Mouse (Mus musculus): ENCODE measurements at regions not wholly inside any gene's neighbourhood (a gene's known extent, or its start where the extent isn't known, plus 50 kb on each side); places are given as distances from the start of the nearest gene placed in this dataset.

DNA sequence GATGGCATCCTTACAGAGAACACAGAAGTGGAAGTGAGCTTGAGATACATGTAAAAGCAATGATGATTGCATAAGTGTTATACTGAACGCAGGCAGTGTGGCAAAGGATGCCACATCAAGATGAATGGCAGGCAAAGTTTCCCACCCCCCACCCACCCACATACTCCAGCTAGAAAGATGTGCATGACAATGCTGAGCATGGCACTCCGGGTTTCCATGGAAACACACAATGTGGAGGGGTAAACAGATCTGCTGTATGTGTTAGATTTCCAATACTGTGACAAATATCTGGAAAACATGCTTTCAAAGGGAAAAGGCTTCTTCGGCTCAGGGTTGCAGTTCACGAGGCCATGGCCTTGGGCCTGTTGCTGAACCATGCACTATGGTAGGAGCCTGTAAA lies 86.5 kb upstream of the Kdm8 start:
- H3K4me2 ChIP-seq (ENCODE audit: low read length) = no peak overlapping the region
- no peaks in the 10 kb centered on the region for H3K27me3 ChIP-seq (replicated peaks; ENCODE audit: control insufficient read depth, insufficient read depth, low read length)
- no peak for ATAC-seq (replicated peaks; ENCODE audit: low FRiP score, low TSS enrichment, low read depth)
- H3K9ac ChIP-seq (ENCODE audit: low read length) = no peak overlapping the region
- peaks cover 7% of the 10 kb centered on the region; the same call in 1 of the 2 replicates for H3K4me1 ChIP-seq (replicated peaks; ENCODE audit: control insufficient read depth, insufficient read depth, low read length)
- no peaks in the 10 kb centered on the region for H3K9me3 ChIP-seq (ENCODE audit: control insufficient read depth, low read length)
- H3K4me3 ChIP-seq (ENCODE audit: low read depth, low read length) = no peak overlapping the region
- H3K36me3 ChIP-seq (ENCODE audit: control insufficient read depth, insufficient read depth, low read length) = no peaks in the 10 kb centered on the region
- 83% methylated on average over 4 of the region's 4 CpGs for WGBS
- no peak for DNase-seq (ENCODE audit: low spot score)
- H3K27ac ChIP-seq (ENCODE audit: low read depth) = no peak overlapping the region

DNA sequence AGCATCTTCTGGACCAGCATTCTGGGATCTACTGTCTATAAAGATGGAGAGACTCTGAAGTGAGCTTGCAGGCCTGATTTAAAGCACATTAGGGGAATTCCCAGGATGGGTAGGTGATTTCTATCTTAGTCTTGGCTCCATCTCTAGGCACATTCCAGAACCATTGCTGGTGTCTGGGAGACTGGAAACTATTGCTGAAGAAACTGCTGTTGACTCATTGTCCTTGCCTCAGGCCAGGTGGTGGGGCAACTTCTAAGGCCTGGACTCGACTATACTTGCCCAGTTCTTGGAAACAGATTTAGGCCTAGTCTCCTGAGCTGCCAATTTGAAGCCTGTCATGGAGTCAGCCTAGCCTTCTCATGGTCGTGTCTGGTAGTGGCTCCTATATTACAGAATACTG lies 61.5 kb upstream of the Kdm8 start:
- 68% methylated on average over 2 of the region's 2 CpGs for WGBS
- no peak overlapping the region for H3K4me2 ChIP-seq (ENCODE audit: low read length)
- no peak for DNase-seq (ENCODE audit: low spot score)

DNA sequence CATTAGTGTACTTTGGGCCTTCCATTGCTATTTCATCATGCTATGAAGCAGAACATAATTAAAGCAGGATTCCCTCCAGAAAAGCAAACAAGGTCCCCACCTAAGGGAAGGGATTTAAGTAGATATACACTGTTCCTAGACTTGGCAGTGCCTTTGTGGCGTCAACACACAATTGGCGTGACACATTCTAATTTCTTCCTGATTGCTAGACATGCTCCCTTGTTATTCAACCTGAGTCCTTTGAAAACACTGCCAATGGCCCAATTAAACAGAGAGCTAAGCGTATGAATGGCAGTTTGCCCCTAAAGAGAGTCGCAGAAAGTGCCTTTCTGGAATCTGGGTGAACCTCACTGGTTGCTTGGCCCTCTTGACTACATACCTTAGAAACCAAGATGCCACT lies 60.3 kb upstream of the Kdm8 start:
- Histone ChIP-seq H3K36me3 (ENCODE audit: control insufficient read depth, insufficient read depth, low read length) (no peaks in the 10 kb centered on the region), H3K9me3 (ENCODE audit: control insufficient read depth, low read length) (no peaks in the 10 kb centered on the region), H3K27ac (ENCODE audit: low read depth) (no peak overlapping the region), H3K9ac (ENCODE audit: low read length) (no peak overlapping the region), H3K4me2 (ENCODE audit: low read length) (no peak overlapping the region), H3K27me3 (replicated peaks; ENCODE audit: control insufficient read depth, insufficient read depth, low read length) (no peaks in the 10 kb centered on the region), H3K4me3 (ENCODE audit: low read depth, low read length) (no peak overlapping the region), H3K4me1 (replicated peaks; ENCODE audit: control insufficient read depth, insufficient read depth, low read length) (no peaks in the 10 kb centered on the region)
- ATAC-seq (replicated peaks; ENCODE audit: low FRiP score, low TSS enrichment, low read depth) (no peak), DNase-seq (ENCODE audit: low spot score) (no peak)
- WGBS = 87% methylated on average over 4 of the region's 4 CpGs

More for the DNA sequence above, 61.5 kb upstream of the Kdm8 start:
- Histone ChIP-seq H3K9ac (ENCODE audit: low read length) (no peak overlapping the region), H3K4me1 (replicated peaks; ENCODE audit: control insufficient read depth, insufficient read depth, low read length) (no peaks in the 10 kb centered on the region), H3K27ac (ENCODE audit: low read depth) (no peak overlapping the region), H3K36me3 (ENCODE audit: control insufficient read depth, insufficient read depth, low read length) (no peaks in the 10 kb centered on the region), H3K27me3 (replicated peaks; ENCODE audit: control insufficient read depth, insufficient read depth, low read length) (no peaks in the 10 kb centered on the region), H3K4me3 (ENCODE audit: low read depth, low read length) (no peak overlapping the region), H3K9me3 (ENCODE audit: control insufficient read depth, low read length) (no peaks in the 10 kb centered on the region)
- no peak for ATAC-seq (replicated peaks; ENCODE audit: low FRiP score, low TSS enrichment, low read depth)

DNA sequence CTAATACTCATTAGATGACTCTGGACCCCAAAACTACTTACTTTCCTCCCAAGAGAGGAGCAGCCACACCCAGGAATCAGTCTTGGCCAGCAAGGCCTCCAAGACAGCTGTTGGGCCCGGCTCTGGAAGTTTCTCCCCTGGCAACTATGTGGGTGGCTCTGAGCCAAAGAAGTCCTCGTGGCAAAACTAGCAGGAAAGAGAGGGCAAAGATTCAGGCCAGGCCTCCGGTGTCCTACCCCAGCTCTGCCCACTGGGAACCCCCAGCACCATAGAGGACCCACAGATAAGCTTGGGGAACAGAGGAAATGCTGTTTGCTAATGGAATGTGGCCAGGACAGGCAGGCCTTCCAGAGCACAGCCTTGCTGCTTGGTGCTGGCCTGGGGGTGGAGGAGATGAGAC lies 51.9 kb upstream of the Kdm8 start:
- Histone ChIP-seq H3K9me3 (ENCODE audit: control insufficient read depth, low read length) (no peaks in the 10 kb centered on the region), H3K4me2 (ENCODE audit: low read length) (no peak overlapping the region), H3K27ac (ENCODE audit: low read depth) (no peak overlapping the region), H3K27me3 (replicated peaks; ENCODE audit: control insufficient read depth, insufficient read depth, low read length) (no peaks in the 10 kb centered on the region), H3K36me3 (ENCODE audit: control insufficient read depth, insufficient read depth, low read length) (no peaks in the 10 kb centered on the region), H3K9ac (ENCODE audit: low read length) (no peak overlapping the region), H3K4me1 (replicated peaks; ENCODE audit: control insufficient read depth, insufficient read depth, low read length) (peaks cover 5% of the 10 kb centered on the region), H3K4me3 (ENCODE audit: low read depth, low read length) (no peak overlapping the region)
- DNase-seq (ENCODE audit: low spot score) (peak; percentile 52), ATAC-seq (replicated peaks; ENCODE audit: low FRiP score, low TSS enrichment, low read depth) (no peak)
- WGBS = 40% methylated on average over 3 of the region's 3 CpGs

DNA sequence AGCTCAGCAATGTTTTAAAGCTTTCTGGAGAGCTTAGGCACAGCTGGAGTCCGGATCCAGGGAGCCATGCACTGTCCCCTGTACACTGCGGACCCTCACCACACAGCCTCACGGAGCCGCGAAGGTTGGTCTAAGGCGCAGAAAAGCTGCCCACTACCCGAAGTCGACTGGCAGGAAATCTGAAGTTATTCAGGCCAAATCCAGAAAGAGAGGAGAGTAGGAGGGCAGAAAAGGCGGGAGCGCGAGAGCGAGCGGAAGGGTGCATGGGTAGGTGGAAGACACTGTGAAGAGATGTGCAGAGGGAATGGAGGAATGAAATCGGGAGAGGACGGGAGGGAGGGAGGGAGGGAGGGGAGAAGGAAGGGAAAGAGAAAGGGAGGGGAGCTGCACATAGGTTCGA lies 51.2 kb upstream of the Kdm8 start:
- DNase-seq (ENCODE audit: low spot score) = peak; percentile 80
- Histone ChIP-seq H3K4me2 (ENCODE audit: low read length) (peak overlapping the region; percentile 85), H3K27ac (ENCODE audit: low read depth) (no peak overlapping the region), H3K36me3 (ENCODE audit: control insufficient read depth, insufficient read depth, low read length) (no peaks in the 10 kb centered on the region), H3K9me3 (ENCODE audit: control insufficient read depth, low read length) (no peaks in the 10 kb centered on the region), H3K9ac (ENCODE audit: low read length) (peak overlapping the region; percentile 48; the same call in 1 of the 2 replicates), H3K4me3 (ENCODE audit: low read depth, low read length) (peak overlapping the region; percentile 40), H3K27me3 (replicated peaks; ENCODE audit: control insufficient read depth, insufficient read depth, low read length) (no peaks in the 10 kb centered on the region), H3K4me1 (replicated peaks; ENCODE audit: control insufficient read depth, insufficient read depth, low read length) (peaks cover 5% of the 10 kb centered on the region)
- ATAC-seq (replicated peaks; ENCODE audit: low FRiP score, low TSS enrichment, low read depth) = peak; percentile 45; the same call in 1 of the 2 replicates
- WGBS = 1% methylated on average over 15 of the region's 16 CpGs

DNA sequence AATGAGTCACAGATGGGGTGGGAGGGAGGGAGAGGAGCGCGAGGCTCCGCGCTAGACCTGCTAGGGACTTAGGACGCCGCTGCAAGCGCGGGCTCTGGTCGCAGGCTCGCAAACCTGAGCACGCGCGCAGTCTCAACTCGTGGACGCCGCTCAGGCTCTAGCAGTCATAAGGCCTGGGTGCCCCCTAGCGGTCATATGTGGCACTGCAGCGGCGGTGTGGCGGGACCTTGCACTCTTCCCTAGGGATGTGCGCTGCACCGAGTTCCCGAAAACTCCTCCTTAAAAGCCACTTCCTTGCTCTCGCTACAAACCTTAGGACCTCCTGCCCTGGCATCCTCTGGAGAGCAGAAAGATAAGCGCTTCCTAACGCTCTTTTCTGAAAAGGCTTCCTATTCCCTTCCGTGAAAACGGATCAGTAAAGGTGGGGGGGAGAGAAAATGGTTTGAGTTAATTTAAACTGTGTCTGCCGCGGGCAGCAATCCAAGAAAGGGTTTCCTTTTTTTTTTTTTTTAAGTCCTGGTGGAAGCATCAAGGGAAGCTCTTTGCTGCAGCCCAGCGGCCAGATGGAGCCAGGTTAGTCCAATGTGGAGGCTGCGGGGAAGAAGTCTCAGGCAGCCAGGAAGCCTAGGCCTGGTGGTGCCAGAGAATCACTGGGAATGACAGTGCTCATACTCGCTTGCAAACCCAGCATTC lies 50.7 kb upstream of the Kdm8 start:
- H3K9ac ChIP-seq (ENCODE audit: low read length) = peak overlapping the region; percentile 1; the same call in 1 of the 2 replicates
- ATAC-seq (replicated peaks; ENCODE audit: low FRiP score, low TSS enrichment, low read depth) (peak; percentile 94), DNase-seq (ENCODE audit: low spot score) (peak; percentile 100)
- peaks cover 5% of the 10 kb centered on the region for H3K4me1 ChIP-seq (replicated peaks; ENCODE audit: control insufficient read depth, insufficient read depth, low read length)
- no peak overlapping the region; the same call in 1 of the 2 replicates for H3K27ac ChIP-seq (ENCODE audit: low read depth)
- H3K4me3 ChIP-seq (ENCODE audit: low read depth, low read length) = peak overlapping the region; percentile 40
- no peaks in the 10 kb centered on the region for H3K9me3 ChIP-seq (ENCODE audit: control insufficient read depth, low read length)
- WGBS = 1% methylated on average over 25 of the region's 33 CpGs
- H3K36me3 ChIP-seq (ENCODE audit: control insufficient read depth, insufficient read depth, low read length) = no peaks in the 10 kb centered on the region
- no peaks in the 10 kb centered on the region for H3K27me3 ChIP-seq (replicated peaks; ENCODE audit: control insufficient read depth, insufficient read depth, low read length)
- H3K4me2 ChIP-seq (ENCODE audit: low read length) = peak overlapping the region; percentile 85

All from intestine, embryonic 14.5 days (tissue).